In the genomic region with DNA sequence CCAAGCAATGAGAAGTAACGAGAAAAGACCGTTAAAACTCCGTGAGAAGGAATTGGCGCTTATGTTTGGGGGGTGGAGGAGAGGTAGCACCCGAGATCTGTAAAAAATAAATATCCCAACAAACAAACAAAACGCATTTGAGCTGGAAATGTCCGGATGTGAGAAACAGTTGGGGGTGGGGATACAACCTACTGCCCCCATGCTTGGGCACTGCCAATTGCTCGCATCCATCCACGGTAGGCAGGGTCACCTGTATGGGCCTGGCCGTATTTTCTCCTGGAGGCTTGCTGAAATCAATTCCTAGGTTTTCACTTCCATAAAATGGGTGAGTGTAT, we compare ENCODE assay signal across 33 mouse cellular contexts. TPM values are rescaled to one million over a fixed set of nuclear protein-coding genes. Genes with fewer than 3 reads are reported as not detected.
DNase-seq lines count a peak whose midpoint lies in the region; ATAC-seq lines count a peak whose summit lies in the region.
"Had no signal": no experiment of that assay in that cellular context is flagged by ENCODE, and none has a peak within 500 bp of the region (broad histone marks: within the 10 kb centered on the region; RNA-seq: fewer than 3 reads in every experiment).

No protein-coding gene starts in this region.

- no peak overlapping the region for H3K4me2 ChIP-seq in forebrain, embryonic 15.5 days (replicated peaks)
- H3K4me2 ChIP-seq in hindbrain, embryonic 15.5 days = peak overlapping the region; percentile 35; the same call in 1 of the 2 replicates
- H3K4me2 ChIP-seq in hindbrain, embryonic 13.5 days = no peak overlapping the region
- H3K4me2 ChIP-seq in midbrain, embryonic 12.5 days (replicated peaks) = peak overlapping the region; percentile 47; the same call in 1 of the 2 replicates
- H3K4me2 ChIP-seq: kidney, embryonic 15.5 days; liver, embryonic 15.5 days; lung, embryonic 14.5 days had no signal

- intact Hi-C loops in left cerebral cortex, postnatal 36 days (cut with DNase I) = loop anchor here (5.0 to 10.0 kb wide), 3 partner anchors 52 to 142 kb away; no protein-coding TSS in a partner anchor

- H3K4me1 ChIP-seq in forebrain, embryonic 10.5 days = peaks cover 97% of the 10 kb centered on the region
- H3K4me1 ChIP-seq in forebrain, embryonic 15.5 days = peaks cover 67% of the 10 kb centered on the region
- peaks cover 41% of the 10 kb centered on the region for H3K4me1 ChIP-seq in hindbrain, embryonic 15.5 days (replicated peaks)
- H3K4me1 ChIP-seq in hindbrain, embryonic 13.5 days (replicated peaks) = peaks cover 48% of the 10 kb centered on the region
- peaks cover 53% of the 10 kb centered on the region for H3K4me1 ChIP-seq in embryonic facial prominence, embryonic 10.5 days
- peaks cover 79% of the 10 kb centered on the region for H3K4me1 ChIP-seq in midbrain, embryonic 12.5 days

- H3K27me3 ChIP-seq in forebrain, embryonic 10.5 days (ENCODE audit: poor library complexity, severe bottlenecking) = peaks cover 100% of the 10 kb centered on the region
- peaks cover 80% of the 10 kb centered on the region for H3K27me3 ChIP-seq in forebrain, embryonic 15.5 days
- peaks cover 92% of the 10 kb centered on the region for H3K27me3 ChIP-seq in hindbrain, embryonic 15.5 days
- peaks cover 99% of the 10 kb centered on the region for H3K27me3 ChIP-seq in hindbrain, embryonic 13.5 days
- H3K27me3 ChIP-seq in embryonic facial prominence, embryonic 10.5 days (replicated peaks; ENCODE audit: low read depth, poor library complexity, severe bottlenecking) = peaks cover 100% of the 10 kb centered on the region
- H3K27me3 ChIP-seq in midbrain, embryonic 12.5 days = peaks cover 100% of the 10 kb centered on the region

- H3K9me3 ChIP-seq in forebrain, embryonic 10.5 days = no peaks in the 10 kb centered on the region
- H3K9me3 ChIP-seq in forebrain, embryonic 15.5 days = no peaks in the 10 kb centered on the region
- H3K9me3 ChIP-seq in hindbrain, embryonic 15.5 days = no peaks in the 10 kb centered on the region
- H3K9me3 ChIP-seq in hindbrain, embryonic 13.5 days = no peaks in the 10 kb centered on the region
- H3K9me3 ChIP-seq in embryonic facial prominence, embryonic 10.5 days = no peaks in the 10 kb centered on the region
- H3K9me3 ChIP-seq in midbrain, embryonic 12.5 days = no peaks in the 10 kb centered on the region
- H3K9me3 ChIP-seq: embryonic facial prominence, embryonic 12.5 days; heart, embryonic 12.5 days; kidney, embryonic 15.5 days; limb, embryonic 12.5 days; liver, embryonic 15.5 days; neural tube, embryonic 13.5 days had no signal

- no peak for ATAC-seq in forebrain, embryonic 15.5 days (replicated peaks)
- ATAC-seq in hindbrain, embryonic 15.5 days (ENCODE audit: low FRiP score, low read depth) = no peak
- ATAC-seq in hindbrain, embryonic 13.5 days (ENCODE audit: low FRiP score) = no peak
- no peak for ATAC-seq in midbrain, embryonic 12.5 days (ENCODE audit: low FRiP score, low read depth)
- ATAC-seq: activated CD4-positive, CD25-positive, alpha-beta regulatory T cell, adult 4 months had no signal

- peak overlapping the region; percentile 51 for H3K4me3 ChIP-seq in forebrain, embryonic 10.5 days
- H3K4me3 ChIP-seq in forebrain, embryonic 15.5 days = no peak overlapping the region
- peak overlapping the region; percentile 3; the same call in 1 of the 2 replicates for H3K4me3 ChIP-seq in hindbrain, embryonic 15.5 days
- H3K4me3 ChIP-seq in hindbrain, embryonic 13.5 days = no peak overlapping the region
- H3K4me3 ChIP-seq in embryonic facial prominence, embryonic 10.5 days = peak overlapping the region; percentile 44; the same call in 1 of the 2 replicates
- H3K4me3 ChIP-seq in midbrain, embryonic 12.5 days = peak overlapping the region; percentile 29; the same call in 1 of the 2 replicates
- H3K4me3 ChIP-seq: heart, adult 2 months; left cerebral cortex, adult 2 months; liver, embryonic 15.5 days; myocyte had no signal

- no peak overlapping the region for H3K9ac ChIP-seq in forebrain, embryonic 15.5 days (replicated peaks)
- H3K9ac ChIP-seq in hindbrain, embryonic 15.5 days = no peak overlapping the region
- no peak overlapping the region for H3K9ac ChIP-seq in hindbrain, embryonic 13.5 days
- no peak overlapping the region for H3K9ac ChIP-seq in midbrain, embryonic 12.5 days (replicated peaks)
- H3K9ac ChIP-seq: embryonic facial prominence, embryonic 12.5 days; heart, embryonic 12.5 days; kidney, embryonic 15.5 days; limb, embryonic 12.5 days; liver, embryonic 15.5 days; lung, embryonic 14.5 days; neural tube, embryonic 13.5 days had no signal

- H3K27ac ChIP-seq in forebrain, embryonic 10.5 days = peak overlapping the region; percentile 85
- H3K27ac ChIP-seq in forebrain, embryonic 15.5 days (replicated peaks) = no peak overlapping the region
- H3K27ac ChIP-seq in hindbrain, embryonic 15.5 days (replicated peaks) = 0 out of 2 replicates have a peak overlapping the region, but pooled peaks have one; percentile 16
- H3K27ac ChIP-seq in hindbrain, embryonic 13.5 days = no peak overlapping the region
- H3K27ac ChIP-seq in embryonic facial prominence, embryonic 10.5 days (replicated peaks) = no peak overlapping the region
- H3K27ac ChIP-seq in midbrain, embryonic 12.5 days (replicated peaks) = no peak overlapping the region
- H3K27ac ChIP-seq: embryonic facial prominence, embryonic 12.5 days; heart, adult 2 months; kidney, embryonic 15.5 days; left cerebral cortex, adult 2 months; limb, embryonic 12.5 days; liver, embryonic 15.5 days; neural tube, embryonic 13.5 days had no signal

- peaks cover 7% of the 10 kb centered on the region; the same call in 1 of the 2 replicates for H3K36me3 ChIP-seq in forebrain, embryonic 10.5 days (replicated peaks)
- H3K36me3 ChIP-seq in forebrain, embryonic 15.5 days = no peaks in the 10 kb centered on the region
- no peaks in the 10 kb centered on the region for H3K36me3 ChIP-seq in hindbrain, embryonic 15.5 days
- H3K36me3 ChIP-seq in hindbrain, embryonic 13.5 days = no peaks in the 10 kb centered on the region
- no peaks in the 10 kb centered on the region for H3K36me3 ChIP-seq in embryonic facial prominence, embryonic 10.5 days (replicated peaks)
- H3K36me3 ChIP-seq in midbrain, embryonic 12.5 days = no peaks in the 10 kb centered on the region
- H3K36me3 ChIP-seq: embryonic facial prominence, embryonic 12.5 days; heart, embryonic 12.5 days; kidney, embryonic 15.5 days; limb, embryonic 12.5 days; liver, embryonic 15.5 days; neural tube, embryonic 13.5 days had no signal

- 4% methylated on average over 10 of the region's 10 CpGs for WGBS in forebrain, embryonic 10.5 days
- WGBS in forebrain, embryonic 15.5 days = 9% methylated on average over 10 of the region's 10 CpGs
- 8% methylated on average over 10 of the region's 10 CpGs for WGBS in hindbrain, embryonic 15.5 days
- 5% methylated on average over 10 of the region's 10 CpGs for WGBS in hindbrain, embryonic 13.5 days
- 5% methylated on average over 10 of the region's 10 CpGs for WGBS in embryonic facial prominence, embryonic 10.5 days
- WGBS in midbrain, embryonic 12.5 days = 5% methylated on average over 10 of the region's 10 CpGs

- DNase-seq in forebrain, embryonic 10.5 days (ENCODE audit: extremely low spot score, low spot score) = peak; percentile 26
- no peak for DNase-seq in embryonic facial prominence, embryonic 10.5 days (ENCODE audit: low spot score)
- no peak for DNase-seq in left cerebral cortex, postnatal 36 days (ENCODE audit: low spot score in 2 of 2)
- no peak for DNase-seq in kidney, postnatal 36 days
- DNase-seq: adrenal gland, adult 2 months; heart, adult 2 months; heart, postnatal 4 days; kidney, adult 18-20 months; kidney, postnatal 25 days; lung, embryonic 14.5 days; lung, postnatal 14 days had no signal

RNA-seq across cellular contexts. Expression of gene Olig2, which starts 1.2 kb away (rescaled TPM):
- polyA plus RNA-seq in forebrain, embryonic 10.5 days (2016; fragmentation: Nextera tagmentation; extraction: Ambion mirVana) = 10.5 and 11.2 TPM in 2 replicates
- 7.1 and 8.6 TPM in 2 replicates for polyA plus RNA-seq in forebrain, embryonic 15.5 days (2015; fragmentation: Nextera tagmentation; extraction: Ambion mirVana)
- 15.6 and 16.2 TPM in 2 replicates for polyA plus RNA-seq in hindbrain, embryonic 15.5 days (2015; fragmentation: Nextera tagmentation; extraction: Ambion mirVana)
- 4.0 and 4.4 TPM in 2 replicates for polyA plus RNA-seq in hindbrain, embryonic 13.5 days (2015; fragmentation: Nextera tagmentation; extraction: Ambion mirVana)
- polyA plus RNA-seq in embryonic facial prominence, embryonic 10.5 days (2016; fragmentation: Nextera tagmentation; extraction: Ambion mirVana) = 2.3 and 3.4 TPM in 2 replicates
- polyA plus RNA-seq in midbrain, embryonic 12.5 days (2016; fragmentation: Nextera tagmentation; extraction: Ambion mirVana) = 5.9 and 11.3 TPM in 2 replicates
- total RNA-seq in left cerebral cortex, postnatal 36 days (2021) = 10 to 100 TPM; 22.1 to 27.1 TPM
- total RNA-seq: adrenal gland, adult 2 months; CH12.LX; gastrocnemius, adult 8-10 months; gastrocnemius, postnatal 4 days; heart, adult 2 months; heart, postnatal 4 days; liver, adult 2 months had no signal
- polyA plus RNA-seq: activated CD4-positive, CD25-positive, alpha-beta regulatory T cell, adult 4 months; adrenal gland, adult 2 months; C2C12; heart, adult 2 months; heart, embryonic 12.5 days; heart, postnatal 0 days; intestine, embryonic 14.5 days; kidney, embryonic 15.5 days; limb, embryonic 12.5 days; liver, adult 2 months; liver, embryonic 15.5 days; lung, embryonic 14.5 days; myocyte; stomach, embryonic 14.5 days; testis, adult 2 months had no signal

RNA-seq across cellular contexts. Expression of gene Olig1, which starts 45.5 kb away (rescaled TPM):
- polyA plus RNA-seq in forebrain, embryonic 10.5 days (2016; fragmentation: Nextera tagmentation; extraction: Ambion mirVana) = 8.3 and 8.5 TPM in 2 replicates
- 29.6 and 33.4 TPM in 2 replicates for polyA plus RNA-seq in forebrain, embryonic 15.5 days (2015; fragmentation: Nextera tagmentation; extraction: Ambion mirVana)
- polyA plus RNA-seq in hindbrain, embryonic 15.5 days (2015; fragmentation: Nextera tagmentation; extraction: Ambion mirVana) = 121 and 136 TPM in 2 replicates
- 21.4 and 29.2 TPM in 2 replicates for polyA plus RNA-seq in hindbrain, embryonic 13.5 days (2015; fragmentation: Nextera tagmentation; extraction: Ambion mirVana)
- 1.9 and 3.3 TPM in 2 replicates for polyA plus RNA-seq in embryonic facial prominence, embryonic 10.5 days (2016; fragmentation: Nextera tagmentation; extraction: Ambion mirVana)
- polyA plus RNA-seq in midbrain, embryonic 12.5 days (2016; fragmentation: Nextera tagmentation; extraction: Ambion mirVana) = 2.4 and 5.1 TPM in 2 replicates
- 100 to 1,000 TPM in 1 of 2 experiments, 10 to 100 TPM in 1; 99.3 to 114 TPM for total RNA-seq in left cerebral cortex, postnatal 36 days (2021)
- total RNA-seq: CH12.LX; gastrocnemius, adult 8-10 months; heart, adult 2 months; heart, postnatal 4 days had no signal
- polyA plus RNA-seq: activated CD4-positive, CD25-positive, alpha-beta regulatory T cell, adult 4 months; C2C12; heart, embryonic 12.5 days; heart, postnatal 0 days; myocyte; stomach, embryonic 14.5 days had no signal

Comparison
In these comparisons a context has a peak if more than half of its experiments do, and no peak if none do; other contexts are left out.
1. H3K27ac ChIP-seq: peak in forebrain, embryonic 10.5 days (single experiment) and hindbrain, embryonic 15.5 days (single experiment); none in forebrain, embryonic 15.5 days (single experiment), hindbrain, embryonic 13.5 days (single experiment), embryonic facial prominence, embryonic 10.5 days (single experiment) and midbrain, embryonic 12.5 days (single experiment).
2. H3K4me3 ChIP-seq: peak in forebrain, embryonic 10.5 days (single experiment), hindbrain, embryonic 15.5 days (single experiment), embryonic facial prominence, embryonic 10.5 days (single experiment) and midbrain, embryonic 12.5 days (single experiment); none in forebrain, embryonic 15.5 days (single experiment) and hindbrain, embryonic 13.5 days (single experiment).
3. H3K4me2 ChIP-seq: peak in hindbrain, embryonic 15.5 days (single experiment) and midbrain, embryonic 12.5 days (single experiment); none in forebrain, embryonic 15.5 days (single experiment) and hindbrain, embryonic 13.5 days (single experiment).